Mouse (Mus musculus): Measurements from ENCODE around the gene Fgfr1op2.

GRCm38 (mm10) chr6:146530363-146530762, 46.6 kb upstream of the Fgfr1op2 start:
- TF ChIP-seq CTCF (IDR thresholded peaks at IDR 0.05; ENCODE audit: borderline replicate concordance, insufficient read depth, low read depth, low read length) (no peak), POLR2A (IDR thresholded peaks at IDR 0.05; ENCODE audit: borderline replicate concordance, insufficient read depth, low read length) (no peak)

Data from cerebellum, adult 2 months (tissue).